Mouse (Mus musculus) MEL (cell line): Measurements from ENCODE around the gene Ndel1. TPM values are rescaled to one million over a fixed set of nuclear protein-coding genes. Genes with fewer than 3 reads are reported as not detected.

ENCODE experiments used
- DNase-seq: peaks from one replicate; pipeline ENCODE4 v3.0.0; 2011; ENCODE audit warnings: low read depth, low spot score
- H3K27ac ChIP-seq: 2 replicates; pipeline ENCODE4 v1.5.1; 2012; ENCODE audit warnings: low read depth, mild to moderate bottlenecking, control low read depth, low read length, moderate library complexity; ENCODE audit not compliant: control insufficient read depth
- H3K27me3 ChIP-seq, 2 experiments: fragments of 150-350 bp in 1 of 2; sonication (generic) in 1 of 2; 2 replicates each; pipeline ENCODE4 v1.6.1; 2012; ENCODE audit warnings: low read length in 2 of 2, mild to moderate bottlenecking in 2 of 2, improper control_type of control experiment in 1 of 2, moderate library complexity in 1 of 2; ENCODE audit not compliant: insufficient read depth in 2 of 2, control insufficient read depth in 1 of 2
- H3K36me3 ChIP-seq, 2 experiments: 2 replicates each; pipeline ENCODE4 v1.6.1; 2012 to 2014; ENCODE audit warnings: low read length in 2 of 2, improper control_type of control experiment in 1 of 2, inconsistent platforms in 1 of 2, mild to moderate bottlenecking in 1 of 2; ENCODE audit not compliant: insufficient read depth in 2 of 2, control insufficient read depth in 1 of 2
- H3K4me1 ChIP-seq, 2 experiments: fragments of 150-350 bp in 1 of 2; sonication (generic) in 1 of 2; 2 replicates each; pipeline ENCODE4 v1.6.1; 2012; ENCODE audit warnings: low read length in 2 of 2, improper control_type of control experiment in 1 of 2, mild to moderate bottlenecking in 1 of 2; ENCODE audit not compliant: insufficient read depth in 2 of 2, control insufficient read depth in 1 of 2
- H3K4me3 ChIP-seq, 2 experiments: fragments of 150-350 bp in 1 of 2; sonication (generic) in 1 of 2; 2 replicates each; pipeline ENCODE4 v1.5.1; 2012; ENCODE audit warnings: low read depth in 2 of 2, low read length in 2 of 2, mild to moderate bottlenecking in 2 of 2, moderate library complexity in 2 of 2, control low read depth in 1 of 2, improper control_type of control experiment in 1 of 2; ENCODE audit not compliant: control insufficient read depth in 1 of 2, insufficient read depth in 1 of 2
- H3K79me2 ChIP-seq: 2 replicates; pipeline ENCODE4 v1.6.1; 2012; ENCODE audit warnings: mild to moderate bottlenecking, low read length, moderate library complexity; ENCODE audit not compliant: control insufficient read depth, poor library complexity, insufficient read depth
- H3K9ac ChIP-seq: 2 replicates; pipeline ENCODE4 v1.6.1; 2012; ENCODE audit warnings: low read depth, mild to moderate bottlenecking, control low read depth, low read length, moderate library complexity; ENCODE audit not compliant: control insufficient read depth, poor library complexity, severe bottlenecking
- H3K9me3 ChIP-seq: fragments of 150-350 bp; sonication (generic); replicated peaks from 2 replicates; pipeline ENCODE4 v1.6.1; 2012; ENCODE audit warnings: mild to moderate bottlenecking, low read length, improper control_type of control experiment, moderate library complexity; ENCODE audit not compliant: insufficient read depth
- BHLHE40 ChIP-seq: IDR thresholded peaks from 2 replicates; pipeline ENCODE4 v1.6.1; 2012; ENCODE audit warnings: low read depth, mild to moderate bottlenecking, inconsistent platforms, low read length, improper control_type of control experiment, borderline replicate concordance
- CHD1 ChIP-seq: IDR thresholded peaks from 2 replicates; pipeline ENCODE4 v1.6.1; 2012; ENCODE audit warnings: low read depth, mild to moderate bottlenecking, inconsistent platforms, low read length, improper control_type of control experiment
- CHD2 ChIP-seq: IDR thresholded peaks from 2 replicates; pipeline ENCODE4 v1.6.1; 2011; ENCODE audit warnings: low read length, improper control_type of control experiment
- CTCF ChIP-seq, 3 experiments: IDR thresholded peaks in 2 of 3; conservative IDR thresholded peaks in 1 of 3; 2 replicates each; pipeline ENCODE4 v1.5.1; 2011 to 2012; ENCODE audit warnings: low read length in 3 of 3, low read depth in 2 of 3, mild to moderate bottlenecking in 2 of 3, improper control_type of control experiment in 1 of 3, inconsistent platforms in 1 of 3, mixed read lengths in 1 of 3, moderate library complexity in 1 of 3; ENCODE audit not compliant: control insufficient read depth in 1 of 3, insufficient read depth in 1 of 3, poor library complexity in 1 of 3, severe bottlenecking in 1 of 3
- E2F4 ChIP-seq: IDR thresholded peaks from 2 replicates; pipeline ENCODE4 v1.6.1; 2011; ENCODE audit warnings: low read depth, low read length, improper control_type of control experiment, borderline replicate concordance
- GABPA ChIP-seq: IDR thresholded peaks from 2 replicates; pipeline ENCODE4 v1.6.1; 2012; ENCODE audit warnings: low read depth, mild to moderate bottlenecking, inconsistent platforms, low read length, improper control_type of control experiment, moderate library complexity
- GATA1 ChIP-seq: IDR thresholded peaks from 2 replicates; pipeline ENCODE4 v1.6.1; 2011; ENCODE audit warnings: low read depth, low read length, improper control_type of control experiment
- KAT2A ChIP-seq: conservative IDR thresholded peaks from 2 replicates; pipeline ENCODE4 v1.6.1; 2012; ENCODE audit warnings: low read depth, low read length, improper control_type of control experiment, inconsistent platforms
- MAFK ChIP-seq: IDR thresholded peaks from 2 replicates; pipeline ENCODE4 v1.6.1; 2011; ENCODE audit warnings: low read depth, mild to moderate bottlenecking, low read length, improper control_type of control experiment, borderline replicate concordance
- MAX ChIP-seq: IDR thresholded peaks from 2 replicates; pipeline ENCODE4 v1.6.1; 2011; ENCODE audit warnings: low read length, improper control_type of control experiment
- MEF2A ChIP-seq: IDR thresholded peaks from 2 replicates; pipeline ENCODE4 v1.6.1; 2014; ENCODE audit warnings: low read depth, mild to moderate bottlenecking, inconsistent platforms, low read length, improper control_type of control experiment; ENCODE audit not compliant: poor library complexity, insufficient replicate concordance, severe bottlenecking; ENCODE audit errors: extremely low read depth
- MYB ChIP-seq: IDR thresholded peaks from 2 replicates; pipeline ENCODE4 v1.6.1; 2011; ENCODE audit warnings: mild to moderate bottlenecking, low read depth, low read length, improper control_type of control experiment
- NELFE ChIP-seq: IDR thresholded peaks from 2 replicates; pipeline ENCODE4 v1.6.1; 2011; ENCODE audit warnings: low read depth, low read length, improper control_type of control experiment
- POLR2A ChIP-seq, 2 experiments: IDR thresholded peaks; 2 replicates each; pipeline ENCODE4 v1.6.1; 2011 to 2012; ENCODE audit warnings: low read length in 2 of 2, mild to moderate bottlenecking in 2 of 2, control low read depth in 1 of 2, improper control_type of control experiment in 1 of 2, low read depth in 1 of 2, moderate library complexity in 1 of 2; ENCODE audit not compliant: control insufficient read depth in 1 of 2, insufficient read depth in 1 of 2, poor library complexity in 1 of 2
- POLR2AphosphoS2 ChIP-seq: IDR thresholded peaks from 2 replicates; pipeline ENCODE4 v1.6.1; 2011; ENCODE audit warnings: low read length, improper control_type of control experiment
- RAD21 ChIP-seq: IDR thresholded peaks from 2 replicates; pipeline ENCODE4 v1.6.1; 2011; ENCODE audit warnings: mild to moderate bottlenecking, low read depth, low read length, improper control_type of control experiment
- RCOR1 ChIP-seq: IDR thresholded peaks from 2 replicates; pipeline ENCODE4 v1.6.1; 2012; ENCODE audit warnings: low read depth, mild to moderate bottlenecking, inconsistent platforms, low read length, improper control_type of control experiment
- SIN3A ChIP-seq: IDR thresholded peaks from 2 replicates; pipeline ENCODE4 v1.6.1; 2012; ENCODE audit warnings: low read length, improper control_type of control experiment, inconsistent platforms
- SMC3 ChIP-seq: IDR thresholded peaks from 2 replicates; pipeline ENCODE4 v1.6.1; 2011; ENCODE audit warnings: low read depth, low read length, improper control_type of control experiment
- TBP ChIP-seq: IDR thresholded peaks from 2 replicates; pipeline ENCODE4 v1.8.0; 2011; ENCODE audit warnings: low read depth, low read length, improper control_type of control experiment
- TCF12 ChIP-seq: IDR thresholded peaks from 2 replicates; pipeline ENCODE4 v1.6.1; 2014; ENCODE audit warnings: low read depth, mild to moderate bottlenecking, inconsistent platforms, low read length, improper control_type of control experiment, moderate library complexity
- UBTF ChIP-seq: IDR thresholded peaks from 2 replicates; pipeline ENCODE4 v1.6.1; 2012; ENCODE audit warnings: low read depth, mild to moderate bottlenecking, inconsistent platforms, low read length, improper control_type of control experiment, moderate library complexity, borderline replicate concordance; ENCODE audit not compliant: insufficient read depth
- USF1 ChIP-seq: IDR thresholded peaks from 2 replicates; pipeline ENCODE4 v1.6.1; 2014; ENCODE audit warnings: low read depth, mild to moderate bottlenecking, inconsistent platforms, low read length, improper control_type of control experiment, moderate library complexity
- USF2 ChIP-seq, 2 experiments: IDR thresholded peaks; 2 replicates each; pipeline ENCODE4 v1.6.1; 2011 to 2012; ENCODE audit warnings: improper control_type of control experiment in 2 of 2, low read length in 2 of 2, borderline replicate concordance in 1 of 2, inconsistent platforms in 1 of 2, low read depth in 1 of 2, mild to moderate bottlenecking in 1 of 2; ENCODE audit not compliant: insufficient read depth in 1 of 2
- ZMIZ1 ChIP-seq: IDR thresholded peaks from 2 replicates; pipeline ENCODE4 v1.6.1; 2012; ENCODE audit warnings: low read depth, mild to moderate bottlenecking, inconsistent platforms, low read length, improper control_type of control experiment, moderate library complexity
- ZNF384 ChIP-seq: IDR thresholded peaks from 2 replicates; pipeline ENCODE4 v1.6.1; 2012; ENCODE audit warnings: low read depth, mild to moderate bottlenecking, inconsistent platforms, low read length, improper control_type of control experiment
- polyA plus RNA-seq, 2 experiments: library from polyadenylated mRNA; stranded (reverse) in 1 of 2; unstranded in 1 of 2; fragments of >175 nt in 1 of 2; fragments of >200 nt in 1 of 2; gene quantifications; 2 replicates each; pipeline versions ENCODE4 v1.2.1 to v1.2.4; 2012; ENCODE audit warnings: low replicate concordance in 2 of 2, low read depth in 1 of 2; ENCODE audit not compliant: insufficient read length in 2 of 2, insufficient read depth in 1 of 2, missing spikeins in 1 of 2
- total RNA-seq: library from RNA; depleted of rRNA; stranded (reverse); fragments of 300-350 nt; gene quantifications from 2 replicates; pipeline ENCODE4 v1.2.3, GENCODE M21; 2012

The Ndel1 gene
- total and polyA plus RNA-seq, 3 experiments = 55.0 to 70.7 (median 61.2) TPM

- no peaks in the 10 kb centered on the region for H3K27me3 ChIP-seq
- no peaks in the 10 kb centered on the region for H3K9me3 ChIP-seq
- H3K9ac ChIP-seq = no peak within 1 kb of the TSS
- H3K79me2 ChIP-seq = no peaks in the 10 kb centered on the region
- no peak for DNase-seq
- no peak within 1 kb of the TSS for H3K4me3 ChIP-seq
- TF ChIP-seq GATA1 (no peak), MYB (no peak), USF2 (IDR thresholded peaks at IDR 0.05; ENCODE audit: borderline replicate concordance in 1 of 2, insufficient read depth in 1 of 2, low read depth in 1 of 2, low read length in 2 of 2) (no peak), ZMIZ1 (no peak), SMC3 (no peak), KAT2A (no peak), UBTF (no peak), MAX (no peak), ZNF384 (no peak), MEF2A (no peak), MAFK (no peak), RAD21 (no peak), CHD2 (no peak), GABPA (no peak), CHD1 (no peak), E2F4 (no peak), POLR2AphosphoS2 (no peak)
- peaks cover 10 to 36% of the 10 kb centered on the region in 2 experiments for H3K4me1 ChIP-seq
- H3K27ac ChIP-seq = no peak within 1 kb of the TSS
- H3K36me3 ChIP-seq = peaks cover 0 to 16% of the 10 kb centered on the region in 2 experiments; a peak in 2 of 4 replicates
These were observed 16.6 kb upstream of the Ndel1 start, which contains the start of gene Rnf222 for GRCm38 (mm10) chr11:68888253-68888652. Gene Rnf222, plus strand, starts transcription at chr11:68888553.

GRCm38 (mm10) chr11:68886091-68886490 lies 14.4 kb upstream of the Ndel1 start:
- H3K79me2 ChIP-seq = no peaks in the 10 kb centered on the region
- no peak for TF ChIP-seq NELFE
- TF ChIP-seq CTCF (IDR thresholded peaks at IDR 0.05 in 2 of 3, conservative IDR thresholded peaks at IDR 0.05 in 1 of 3; ENCODE audit: control insufficient read depth in 1 of 3, insufficient read depth in 1 of 3, low read depth in 2 of 3, low read length in 3 of 3, poor library complexity in 1 of 3, severe bottlenecking in 1 of 3) = no peak
- no peak for TF ChIP-seq E2F4
- no peak for TF ChIP-seq SIN3A
- no peak for TF ChIP-seq RCOR1
- no peak for TF ChIP-seq TBP
- TF ChIP-seq BHLHE40 = no peak
- TF ChIP-seq USF1 = no peak
- no peak for TF ChIP-seq MAX
- no peak for TF ChIP-seq TCF12
- TF ChIP-seq ZMIZ1 = no peak
- no peak for TF ChIP-seq MAFK
- no peak for TF ChIP-seq KAT2A
- TF ChIP-seq GATA1 = no peak
- TF ChIP-seq POLR2A (IDR thresholded peaks at IDR 0.05; ENCODE audit: control insufficient read depth in 1 of 2, insufficient read depth in 1 of 2, low read depth in 1 of 2, low read length in 2 of 2, poor library complexity in 1 of 2) = no peak
- DNase-seq = no peak
- no peak overlapping the region for H3K4me3 ChIP-seq
- no peak overlapping the region for H3K9ac ChIP-seq
- H3K9me3 ChIP-seq = no peaks in the 10 kb centered on the region
- H3K27ac ChIP-seq = no peak overlapping the region
- H3K27me3 ChIP-seq = no peaks in the 10 kb centered on the region
- peaks cover 8 to 15% of the 10 kb centered on the region in 2 experiments for H3K4me1 ChIP-seq
- peaks cover 0 to 9% of the 10 kb centered on the region in 2 experiments; a peak in 2 of 4 replicates for H3K36me3 ChIP-seq
